Mouse (Mus musculus) ES-E14 (cell line): ENCODE measurements around the gene Dnase1l3.

Source experiments
- HCFC1 ChIP-seq: IDR thresholded peaks from 2 replicates; pipeline ENCODE4 v1.6.1; 2012; ENCODE audit warnings: low read length, inconsistent platforms, borderline replicate concordance; ENCODE audit not compliant: insufficient read depth
- ZC3H11A ChIP-seq: IDR thresholded peaks from 2 replicates; pipeline ENCODE4 v1.6.1; 2012; ENCODE audit warnings: low read depth, mild to moderate bottlenecking, inconsistent platforms, low read length, borderline replicate concordance

- TF ChIP-seq ZC3H11A (no peak), HCFC1 (no peak)
Measured at GRCm38 (mm10) chr14:7961714-7962113, 32.7 kb downstream of the Dnase1l3 start.
